Mouse (Mus musculus) spleen, postnatal 14 days (tissue): ENCODE results near the gene Ccdc182.

Experiments used
- DNase-seq, 2 experiments: peaks; one replicate each; pipeline ENCODE4 v3.0.0; 2021 to 2022; ENCODE audit warnings: low spot score in 2 of 2

Ccdc182 gene

GRCm38 (mm10) chr11:88293631-88294393 lies at the start of gene Ccdc182:
Ccdc182 (plus strand) TSS chr11:88294058.
- DNase-seq: no peak

- no peak for DNase-seq
These were observed 48.2 kb upstream of the Ccdc182 start for GRCm38 (mm10) chr11:88245581-88246170.

GRCm38 (mm10) chr11:88248636-88249035 lies 45.2 kb upstream of the Ccdc182 start:
- no peak for DNase-seq

GRCm38 (mm10) chr11:88250568-88250967 lies 43.3 kb upstream of the Ccdc182 start:
- DNase-seq: no peak

- no peak for DNase-seq
These were observed 42.6 kb upstream of the Ccdc182 start for GRCm38 (mm10) chr11:88251295-88251694.

GRCm38 (mm10) chr11:88251972-88252766 lies 41.7 kb upstream of the Ccdc182 start:
- peak; percentile 54 to 77 for DNase-seq

GRCm38 (mm10) chr11:88252767-88253513 lies 40.9 kb upstream of the Ccdc182 start:
- no peak for DNase-seq

- no peak for DNase-seq
These were observed 40.2 kb upstream of the Ccdc182 start for GRCm38 (mm10) chr11:88253514-88254167.

GRCm38 (mm10) chr11:88257700-88258099 lies 36.2 kb upstream of the Ccdc182 start:
- no peak for DNase-seq

- no peak for DNase-seq
These were observed 35.6 kb upstream of the Ccdc182 start for GRCm38 (mm10) chr11:88258212-88258611.

- DNase-seq: no peak
These were observed 33.4 kb upstream of the Ccdc182 start for GRCm38 (mm10) chr11:88260463-88260862.

GRCm38 (mm10) chr11:88264889-88265288 lies 29.0 kb upstream of the Ccdc182 start:
- no peak for DNase-seq

GRCm38 (mm10) chr11:88266311-88266710 lies 27.5 kb upstream of the Ccdc182 start:
- DNase-seq: no peak

GRCm38 (mm10) chr11:88271870-88272269 lies 22.0 kb upstream of the Ccdc182 start:
- no peak for DNase-seq

- DNase-seq: no peak
These were observed 19.6 kb upstream of the Ccdc182 start for GRCm38 (mm10) chr11:88274111-88274879.

GRCm38 (mm10) chr11:88274901-88275498 lies 18.9 kb upstream of the Ccdc182 start:
- no peak for DNase-seq

- no peak for DNase-seq
These were observed 17.9 kb upstream of the Ccdc182 start for GRCm38 (mm10) chr11:88275949-88276348.

- no peak for DNase-seq
These were observed 17.1 kb upstream of the Ccdc182 start for GRCm38 (mm10) chr11:88276534-88277308.

GRCm38 (mm10) chr11:88279006-88279405 lies 14.9 kb upstream of the Ccdc182 start:
- DNase-seq: no peak
